Mouse (Mus musculus): ENCODE data around the gene Yipf3. TPM values are rescaled to one million over a fixed set of nuclear protein-coding genes. Genes with fewer than 3 reads are reported as not detected.

Gene Yipf3
- polyA plus RNA-seq, 1 experiment: 292 TPM

GRCm38 (mm10) chr17:46284653-46285052 lies 36.8 kb downstream of the Yipf3 start:
- 78% methylated on average over 7 of the region's 7 CpGs for WGBS
- Histone ChIP-seq H3K4me1 (replicated peaks; ENCODE audit: control insufficient read depth, insufficient read depth, low read length) (peaks cover 49% of the 10 kb centered on the region), H3K4me3 (ENCODE audit: control insufficient read depth, insufficient read depth, low read length) (no peak overlapping the region), H3K27me3 (ENCODE audit: control insufficient read depth, insufficient read depth, low read length) (no peaks in the 10 kb centered on the region), H3K27ac (ENCODE audit: control insufficient read depth, insufficient read depth, low read length) (no peak overlapping the region), H3K36me3 (ENCODE audit: control insufficient read depth, insufficient read depth, low read length) (no peaks in the 10 kb centered on the region)
- no peak for DNase-seq
- no peak for TF ChIP-seq CTCF (IDR thresholded peaks at IDR 0.05; ENCODE audit: borderline replicate concordance, control insufficient read depth, extremely low read depth, insufficient read depth, low read length, poor library complexity)
- TF ChIP-seq POLR2A (IDR thresholded peaks at IDR 0.05; ENCODE audit: control insufficient read depth, extremely low read depth, insufficient read depth, low read length, poor library complexity): no peak

- 78% methylated on average over 6 of the region's 6 CpGs for WGBS
- TF ChIP-seq POLR2A (IDR thresholded peaks at IDR 0.05; ENCODE audit: control insufficient read depth, extremely low read depth, insufficient read depth, low read length, poor library complexity): no peak
- no peak for TF ChIP-seq CTCF (IDR thresholded peaks at IDR 0.05; ENCODE audit: borderline replicate concordance, control insufficient read depth, extremely low read depth, insufficient read depth, low read length, poor library complexity)
- Histone ChIP-seq H3K27me3 (ENCODE audit: control insufficient read depth, insufficient read depth, low read length) (no peaks in the 10 kb centered on the region), H3K4me3 (ENCODE audit: control insufficient read depth, insufficient read depth, low read length) (no peak overlapping the region), H3K27ac (ENCODE audit: control insufficient read depth, insufficient read depth, low read length) (no peak overlapping the region), H3K36me3 (ENCODE audit: control insufficient read depth, insufficient read depth, low read length) (no peaks in the 10 kb centered on the region), H3K4me1 (replicated peaks; ENCODE audit: control insufficient read depth, insufficient read depth, low read length) (peaks cover 49% of the 10 kb centered on the region)
- no peak for DNase-seq
Observed at GRCm38 (mm10) chr17:46285407-46285806, 37.5 kb downstream of the Yipf3 start.

GRCm38 (mm10) chr17:46287678-46288095 lies 39.8 kb downstream of the Yipf3 start:
- Histone ChIP-seq H3K4me3 (ENCODE audit: control insufficient read depth, insufficient read depth, low read length) (no peak overlapping the region), H3K27me3 (ENCODE audit: control insufficient read depth, insufficient read depth, low read length) (no peaks in the 10 kb centered on the region), H3K27ac (ENCODE audit: control insufficient read depth, insufficient read depth, low read length) (peak overlapping the region; percentile 26; the same call in 1 of the 2 replicates), H3K4me1 (replicated peaks; ENCODE audit: control insufficient read depth, insufficient read depth, low read length) (peaks cover 40% of the 10 kb centered on the region), H3K36me3 (ENCODE audit: control insufficient read depth, insufficient read depth, low read length) (no peaks in the 10 kb centered on the region)
- no peak for TF ChIP-seq CTCF (IDR thresholded peaks at IDR 0.05; ENCODE audit: borderline replicate concordance, control insufficient read depth, extremely low read depth, insufficient read depth, low read length, poor library complexity)
- TF ChIP-seq POLR2A (IDR thresholded peaks at IDR 0.05; ENCODE audit: control insufficient read depth, extremely low read depth, insufficient read depth, low read length, poor library complexity): no peak
- 60% methylated on average over 11 of the region's 11 CpGs for WGBS
- DNase-seq: no peak

- Histone ChIP-seq H3K27ac (ENCODE audit: control insufficient read depth, insufficient read depth, low read length) (no peak overlapping the region), H3K4me1 (replicated peaks; ENCODE audit: control insufficient read depth, insufficient read depth, low read length) (peaks cover 13% of the 10 kb centered on the region), H3K36me3 (ENCODE audit: control insufficient read depth, insufficient read depth, low read length) (no peaks in the 10 kb centered on the region), H3K4me3 (ENCODE audit: control insufficient read depth, insufficient read depth, low read length) (no peak overlapping the region), H3K27me3 (ENCODE audit: control insufficient read depth, insufficient read depth, low read length) (peaks cover 12% of the 10 kb centered on the region; the same call in 1 of the 2 replicates)
- no peak for TF ChIP-seq CTCF (IDR thresholded peaks at IDR 0.05; ENCODE audit: borderline replicate concordance, control insufficient read depth, extremely low read depth, insufficient read depth, low read length, poor library complexity)
- 9% methylated on average over 6 of the region's 6 CpGs for WGBS
- DNase-seq: no peak
Observed at GRCm38 (mm10) chr17:46296601-46297000, 48.7 kb downstream of the Yipf3 start.

GRCm38 (mm10) chr17:46297028-46297363 lies 49.1 kb downstream of the Yipf3 start:
- H3K27me3 ChIP-seq (ENCODE audit: control insufficient read depth, insufficient read depth, low read length): peaks cover 12% of the 10 kb centered on the region; the same call in 1 of the 2 replicates
- H3K4me1 ChIP-seq (replicated peaks; ENCODE audit: control insufficient read depth, insufficient read depth, low read length): peaks cover 13% of the 10 kb centered on the region
- no peak for TF ChIP-seq POLR2A (IDR thresholded peaks at IDR 0.05; ENCODE audit: control insufficient read depth, extremely low read depth, insufficient read depth, low read length, poor library complexity)
- TF ChIP-seq CTCF (IDR thresholded peaks at IDR 0.05; ENCODE audit: borderline replicate concordance, control insufficient read depth, extremely low read depth, insufficient read depth, low read length, poor library complexity): no peak
- no peak overlapping the region for H3K27ac ChIP-seq (ENCODE audit: control insufficient read depth, insufficient read depth, low read length)
- no peaks in the 10 kb centered on the region for H3K36me3 ChIP-seq (ENCODE audit: control insufficient read depth, insufficient read depth, low read length)
- no peak for DNase-seq
- no peak overlapping the region for H3K4me3 ChIP-seq (ENCODE audit: control insufficient read depth, insufficient read depth, low read length)
- 10% methylated on average over 6 of the region's 6 CpGs for WGBS

- peaks cover 12% of the 10 kb centered on the region; the same call in 1 of the 2 replicates for H3K27me3 ChIP-seq (ENCODE audit: control insufficient read depth, insufficient read depth, low read length)
- no peak within 1 kb of the TSS for H3K27ac ChIP-seq (ENCODE audit: control insufficient read depth, insufficient read depth, low read length)
- DNase-seq: no peak
- TF ChIP-seq POLR2A (IDR thresholded peaks at IDR 0.05; ENCODE audit: control insufficient read depth, extremely low read depth, insufficient read depth, low read length, poor library complexity): no peak
- no peak for TF ChIP-seq CTCF (IDR thresholded peaks at IDR 0.05; ENCODE audit: borderline replicate concordance, control insufficient read depth, extremely low read depth, insufficient read depth, low read length, poor library complexity)
- H3K36me3 ChIP-seq (ENCODE audit: control insufficient read depth, insufficient read depth, low read length): no peaks in the 10 kb centered on the region
- peak within 1 kb of the TSS; percentile 26 for H3K4me3 ChIP-seq (ENCODE audit: control insufficient read depth, insufficient read depth, low read length)
- H3K4me1 ChIP-seq (replicated peaks; ENCODE audit: control insufficient read depth, insufficient read depth, low read length): peaks cover 13% of the 10 kb centered on the region
- 1% methylated on average over 68 of the region's 86 CpGs for WGBS
Observed at GRCm38 (mm10) chr17:46297364-46298219, 49.7 kb downstream of the Yipf3 start, which contains the start of gene Dlk2. TSS of gene Dlk2 (plus strand) at chr17:46297421.
